Mouse (Mus musculus) heart, postnatal 0 days (tissue): ENCODE results near the gene Gm49318. TPM values are rescaled to one million over a fixed set of nuclear protein-coding genes. Genes with fewer than 3 reads are reported as not detected.
A peak's percentile ranks its signal among the peaks of the same experiment; 100 is the strongest.

Experiments used
- ATAC-seq: fragments of 200-750 bp; cut with Nextera tagmentation; 2 replicates; pipeline ENCODE4 v1.8.0; 2017; ENCODE audit warnings: low read depth, moderate number of reproducible peaks, moderate library complexity; ENCODE audit not compliant: insufficient read depth
- DNase-seq: peaks from one replicate; pipeline ENCODE4 v3.0.0-alpha.2; 2016; ENCODE audit warnings: low spot score
- H3K27ac ChIP-seq: fragments of 300-500 bp; sonication (generic); 2 replicates; pipeline ENCODE4 v1.5.1; 2014; ENCODE audit warnings: low read depth, mild to moderate bottlenecking
- H3K27me3 ChIP-seq: fragments of 300-500 bp; sonication (generic); 2 replicates; pipeline ENCODE4 v1.6.1; 2014; ENCODE audit warnings: low read length, mixed read lengths; ENCODE audit not compliant: control insufficient read depth, insufficient read depth
- H3K36me3 ChIP-seq: fragments of 300-500 bp; sonication (generic); replicated peaks from 2 replicates; pipeline ENCODE4 v1.6.1; 2014; ENCODE audit warnings: low read length, mixed read lengths; ENCODE audit not compliant: control insufficient read depth, insufficient read depth
- H3K4me1 ChIP-seq: fragments of 300-500 bp; sonication (generic); 2 replicates; pipeline ENCODE4 v1.6.1; 2014; ENCODE audit warnings: antibody characterized with exemption; ENCODE audit not compliant: control insufficient read depth, insufficient read depth
- H3K4me2 ChIP-seq: fragments of 300-500 bp; sonication (generic); 2 replicates; pipeline ENCODE4 v1.6.1; 2014; ENCODE audit warnings: low read depth, mild to moderate bottlenecking, low read length, moderate library complexity
- H3K4me3 ChIP-seq: fragments of 300-500 bp; sonication (generic); 2 replicates; pipeline ENCODE4 v1.5.1; 2014; ENCODE audit warnings: low read depth, low read length
- H3K9ac ChIP-seq: fragments of 300-500 bp; sonication (generic); replicated peaks from 2 replicates; pipeline ENCODE4 v1.6.1; 2014; ENCODE audit warnings: low read depth, low read length, mixed read lengths
- H3K9me3 ChIP-seq: fragments of 300-500 bp; sonication (generic); replicated peaks from 2 replicates; pipeline ENCODE4 v1.6.1; 2016; ENCODE audit warnings: low read length; ENCODE audit not compliant: control insufficient read depth
- CTCF ChIP-seq: IDR thresholded peaks from 2 replicates; pipeline ENCODE4 v1.5.1; 2016; ENCODE audit warnings: antibody characterized with exemption, control low read depth, low read depth
- EP300 ChIP-seq: IDR thresholded peaks from 2 replicates; pipeline ENCODE4 v1.6.1; 2016; ENCODE audit warnings: antibody characterized with exemption, low read depth
- WGBS: fragments of 180-500 bp; shearing (Covaris S2); extraction: QIAGEN DNeasy Blood & Tissue Kit; methylation state at CpG from one replicate; pipeline ENCODE4 v1.1.7; 2014; 5-methylcytosine and 5-hydroxymethylcytosine counted together
- polyA plus RNA-seq: library from polyadenylated mRNA; unstranded; fragments of >200 nt; fragmentation: Nextera tagmentation; extraction: Ambion mirVana; gene quantifications from 2 replicates; pipeline ENCODE4 v1.2.1, GENCODE M21; 2015
- total RNA-seq: library from RNA; depleted of rRNA; stranded (reverse); fragments of >200 nt; gene quantifications from 2 replicates; pipeline ENCODE4 v1.2.3, GENCODE M21; 2014; ENCODE audit warnings: low replicate concordance

The Gm49318 gene
- total and polyA plus RNA-seq, 2 experiments from 2014 or later: not detected

- no peak overlapping the region for H3K4me2 ChIP-seq
- no peak overlapping the region for H3K9ac ChIP-seq
- no peak for TF ChIP-seq EP300
- TF ChIP-seq CTCF: peak; percentile 90
- H3K27me3 ChIP-seq: no peaks in the 10 kb centered on the region
- H3K4me1 ChIP-seq: no peaks in the 10 kb centered on the region; the same call in 1 of the 2 replicates
- ATAC-seq (no peak), DNase-seq (no peak)
- WGBS: 71% methylated on average over 3 of the region's 3 CpGs
- no peak overlapping the region for H3K27ac ChIP-seq
- H3K36me3 ChIP-seq: peaks cover 62% of the 10 kb centered on the region
- H3K9me3 ChIP-seq: no peaks in the 10 kb centered on the region
- H3K4me3 ChIP-seq: no peak overlapping the region
Observed at GRCm38 (mm10) chr9:22066433-22066832, 4.6 kb downstream of the Gm49318 start.

GRCm38 (mm10) chr9:22065642-22066041 lies 5.4 kb downstream of the Gm49318 start:
- no peak overlapping the region for H3K4me2 ChIP-seq
- H3K27ac ChIP-seq: no peak overlapping the region
- no peak overlapping the region for H3K4me3 ChIP-seq
- H3K9ac ChIP-seq: no peak overlapping the region
- H3K9me3 ChIP-seq: no peaks in the 10 kb centered on the region
- ATAC-seq: no peak
- TF ChIP-seq EP300 (no peak), CTCF (no peak)
- WGBS: 96% methylated on average over 11 of the region's 11 CpGs
- H3K4me1 ChIP-seq: no peaks in the 10 kb centered on the region; the same call in 1 of the 2 replicates
- no peak for DNase-seq
- H3K27me3 ChIP-seq: no peaks in the 10 kb centered on the region
- peaks cover 70% of the 10 kb centered on the region for H3K36me3 ChIP-seq

DNA sequence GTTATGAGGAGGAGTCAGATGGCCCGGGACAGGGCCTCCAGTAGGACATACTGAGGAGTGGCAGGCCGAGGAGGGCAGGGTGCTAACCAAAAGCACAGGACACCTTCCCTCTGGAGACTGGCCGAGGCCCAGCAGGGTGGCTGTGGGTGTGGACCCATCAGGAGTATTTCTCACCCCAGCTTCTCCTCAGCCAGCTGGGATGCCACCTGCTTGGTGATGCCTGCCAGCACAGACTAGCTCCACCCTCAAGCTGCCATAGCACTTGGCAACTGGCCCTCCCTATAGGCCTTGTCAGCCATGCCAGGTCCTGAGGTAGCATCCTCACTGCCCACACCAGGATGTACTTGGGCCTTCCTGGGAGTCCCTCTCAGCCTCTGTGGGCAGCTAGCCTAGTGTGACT lies 6.7 kb downstream of the Gm49318 start:
- WGBS: 88% methylated on average over 3 of the region's 3 CpGs
- no peak for TF ChIP-seq CTCF
- no peak for TF ChIP-seq EP300
- Histone ChIP-seq H3K27ac (no peak overlapping the region), H3K9ac (no peak overlapping the region), H3K27me3 (no peaks in the 10 kb centered on the region), H3K9me3 (no peaks in the 10 kb centered on the region), H3K36me3 (peaks cover 74% of the 10 kb centered on the region), H3K4me2 (no peak overlapping the region), H3K4me1 (no peaks in the 10 kb centered on the region), H3K4me3 (no peak overlapping the region)
- ATAC-seq (no peak), DNase-seq (no peak)

DNA sequence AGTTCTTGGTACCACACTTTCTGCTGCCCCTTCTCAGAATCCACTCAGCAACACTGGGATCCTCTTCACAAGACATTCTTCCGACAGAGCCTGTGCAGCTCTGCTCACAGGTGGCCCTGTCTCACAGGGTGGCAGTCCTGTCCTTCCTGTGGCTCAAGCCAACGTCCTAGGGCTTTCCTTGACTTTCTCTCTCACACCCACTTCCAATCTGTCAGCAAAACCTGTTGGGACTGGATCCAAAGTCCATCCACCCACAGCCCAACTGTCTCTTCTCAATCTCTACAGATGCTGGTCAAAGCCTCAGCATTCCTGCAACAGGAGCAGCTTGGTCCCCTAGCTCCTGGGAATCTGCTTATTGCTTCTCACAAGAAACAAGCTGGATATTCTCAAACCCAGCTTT lies 9.7 kb downstream of the Gm49318 start:
- no peak overlapping the region for H3K4me3 ChIP-seq
- no peaks in the 10 kb centered on the region for H3K27me3 ChIP-seq
- TF ChIP-seq CTCF (no peak), EP300 (no peak)
- H3K4me2 ChIP-seq: no peak overlapping the region
- H3K4me1 ChIP-seq: no peaks in the 10 kb centered on the region
- H3K27ac ChIP-seq: no peak overlapping the region
- no peak for ATAC-seq
- H3K9ac ChIP-seq: no peak overlapping the region
- no peak for DNase-seq
- WGBS: 63% methylated on average over 2 of the region's 2 CpGs
- peaks cover 75% of the 10 kb centered on the region for H3K36me3 ChIP-seq
- H3K9me3 ChIP-seq: no peaks in the 10 kb centered on the region

GRCm38 (mm10) chr9:22058011-22058424 lies 13.0 kb downstream of the Gm49318 start:
- peaks cover 45% of the 10 kb centered on the region for H3K36me3 ChIP-seq
- WGBS: 77% methylated on average over 9 of the region's 9 CpGs
- H3K9me3 ChIP-seq: no peaks in the 10 kb centered on the region
- DNase-seq: no peak
- ATAC-seq: no peak
- H3K9ac ChIP-seq: no peak overlapping the region
- peaks cover 28% of the 10 kb centered on the region for H3K27me3 ChIP-seq
- TF ChIP-seq EP300: no peak
- TF ChIP-seq CTCF: no peak
- no peak overlapping the region for H3K4me2 ChIP-seq
- H3K4me3 ChIP-seq: no peak overlapping the region
- no peak overlapping the region for H3K27ac ChIP-seq
- peaks cover 5% of the 10 kb centered on the region; the same call in 1 of the 2 replicates for H3K4me1 ChIP-seq

GRCm38 (mm10) chr9:22057031-22057517 lies 14.0 kb downstream of the Gm49318 start:
- no peak overlapping the region for H3K27ac ChIP-seq
- no peak for TF ChIP-seq CTCF
- no peak for TF ChIP-seq EP300
- no peak overlapping the region for H3K4me2 ChIP-seq
- H3K9me3 ChIP-seq: no peaks in the 10 kb centered on the region
- H3K36me3 ChIP-seq: peaks cover 37% of the 10 kb centered on the region
- ATAC-seq: no peak
- no peak overlapping the region for H3K4me3 ChIP-seq
- H3K27me3 ChIP-seq: peaks cover 37% of the 10 kb centered on the region
- 85% methylated on average over 9 of the region's 9 CpGs for WGBS
- H3K9ac ChIP-seq: no peak overlapping the region
- H3K4me1 ChIP-seq: peaks cover 5% of the 10 kb centered on the region; the same call in 1 of the 2 replicates
- DNase-seq: no peak
